Mouse (Mus musculus): Measurements from ENCODE around the gene Slc5a1.

The Slc5a1 gene

DNA sequence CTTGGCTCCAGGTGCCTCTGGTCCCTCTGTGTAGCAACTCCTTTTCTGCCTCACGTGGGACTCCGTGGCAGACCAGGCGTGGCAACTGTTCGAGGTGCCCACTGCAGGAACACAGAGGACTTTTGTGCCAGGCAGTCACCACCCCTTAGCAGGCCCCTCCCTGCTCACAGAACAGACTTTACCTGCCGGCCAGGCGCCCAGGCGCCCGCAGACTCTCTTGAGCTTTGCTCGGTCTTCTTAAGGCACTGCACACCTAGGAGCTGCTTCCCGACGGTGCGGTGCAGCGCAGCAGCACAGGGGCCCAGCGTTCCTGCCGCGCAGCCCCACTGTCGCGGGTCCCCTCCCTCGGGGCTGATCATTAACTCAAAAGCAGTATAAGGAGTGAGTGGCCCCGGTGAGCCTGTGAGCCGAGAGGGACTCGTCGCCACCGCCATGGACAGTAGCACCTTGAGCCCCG is at the start of gene Slc5a1:
Slc5a1 (plus strand) TSS at position 195 of the 457 bp plus-strand sequence.
- DNase-seq (ENCODE audit: low read depth, low spot score), result no peak

DNA sequence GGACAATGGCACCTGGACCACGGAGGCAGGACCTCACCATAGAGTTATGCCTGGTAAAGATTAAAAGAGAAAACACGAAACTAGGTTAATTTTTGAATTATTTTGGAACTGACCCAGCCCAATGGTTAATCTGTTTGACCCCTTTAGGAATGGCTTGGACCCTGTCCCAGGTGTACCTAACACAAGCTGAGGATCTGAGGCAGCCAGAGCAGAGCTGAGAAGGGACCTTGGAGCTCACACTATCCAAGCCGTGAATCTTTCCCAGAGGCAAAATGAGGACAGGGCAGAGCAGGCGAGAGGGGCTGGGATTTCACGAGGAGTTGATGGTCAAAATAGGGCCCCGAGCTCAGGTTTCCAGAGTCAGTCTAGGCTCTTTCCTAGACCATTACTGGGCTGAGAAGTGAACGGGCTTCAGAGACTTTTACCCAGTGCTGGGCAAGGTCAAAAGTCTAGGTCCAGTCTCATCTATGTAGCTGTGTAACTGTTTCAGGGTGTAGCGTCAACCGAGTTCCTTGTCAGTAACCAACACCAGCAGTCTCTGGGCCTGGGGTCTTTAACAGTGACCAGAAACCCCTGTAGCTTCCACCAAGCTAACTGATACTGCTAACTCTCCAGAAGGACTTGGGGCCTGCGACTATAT is 47.8 kb upstream of the Slc5a1 start:
- no peak for DNase-seq (ENCODE audit: low read depth, low spot score)

DNA sequence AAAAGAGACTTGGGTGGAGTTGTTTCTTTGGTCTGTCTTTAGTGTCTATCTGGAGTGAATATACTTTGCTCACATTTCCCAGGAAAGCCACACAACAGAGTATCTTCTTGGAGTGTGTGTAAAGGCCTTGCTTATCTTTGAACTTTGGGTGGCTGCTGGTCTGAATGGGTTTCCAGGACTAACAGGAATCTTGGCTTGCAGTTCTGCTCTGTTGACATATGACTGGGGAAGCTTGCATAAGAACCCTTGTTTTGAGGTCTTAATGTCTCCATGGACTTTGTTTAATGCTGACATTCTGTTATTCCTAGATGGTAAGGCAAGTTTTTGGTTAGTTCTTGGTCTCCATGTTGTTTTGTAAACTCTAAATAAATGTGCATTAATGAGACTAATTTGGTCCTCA is 33.9 kb upstream of the Slc5a1 start:
- DNase-seq (ENCODE audit: low read depth, low spot score), result no peak

DNA sequence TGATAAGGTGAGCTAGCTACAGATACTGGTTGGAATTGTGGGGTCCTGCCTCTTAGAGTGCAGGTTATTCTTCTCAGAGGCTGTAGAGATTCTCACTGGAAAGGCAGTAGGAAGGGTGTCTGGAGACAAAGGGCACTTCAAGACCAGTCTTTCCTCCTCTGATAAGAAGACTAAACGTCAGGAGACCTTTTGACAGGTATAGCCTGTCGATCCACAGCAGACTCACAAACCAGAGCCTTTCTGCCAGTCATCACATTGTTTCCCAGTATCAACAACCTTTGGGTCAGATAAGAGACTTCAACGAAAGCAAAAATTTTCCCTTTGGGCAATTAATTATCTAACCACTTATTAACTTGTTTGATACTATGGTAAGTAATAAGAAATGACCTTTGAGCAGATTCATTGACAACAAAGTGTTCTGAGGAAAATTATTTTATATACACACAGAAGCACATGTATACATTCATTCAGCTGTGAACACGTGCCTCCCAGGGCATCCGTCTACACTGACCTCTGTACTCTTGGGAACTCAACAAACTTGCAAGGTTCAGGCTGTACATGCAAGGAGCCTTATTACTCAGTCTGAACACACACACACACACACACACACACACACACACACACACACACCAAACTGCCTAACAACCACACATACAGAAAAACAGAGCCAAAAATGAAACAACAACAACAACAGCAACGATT is 27.4 kb upstream of the Slc5a1 start:
- DNase-seq (ENCODE audit: low read depth, low spot score), result no peak

GRCm38 (mm10) chr5:33082896-33083295 is 21.1 kb upstream of the Slc5a1 start:
- DNase-seq (ENCODE audit: low read depth, low spot score), result no peak

DNA sequence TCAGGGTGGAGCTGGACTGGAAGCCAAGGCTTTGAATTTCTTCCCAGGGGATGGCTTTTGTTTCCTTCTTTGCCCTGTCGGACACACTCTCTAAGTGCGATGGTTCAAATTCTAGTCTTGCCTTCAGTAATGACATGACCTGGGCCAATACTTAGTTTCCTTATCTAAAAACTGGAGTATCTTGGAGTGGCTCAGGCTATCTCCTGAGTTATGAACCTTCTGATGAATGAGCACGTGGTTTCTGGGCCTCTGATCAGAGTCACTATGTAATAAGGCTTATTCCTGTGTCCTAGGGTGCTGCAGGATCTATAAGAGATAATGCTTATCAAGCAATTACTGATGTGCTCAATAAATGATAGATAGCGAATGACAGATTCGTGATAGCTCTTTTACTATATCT is 19.4 kb upstream of the Slc5a1 start:
- DNase-seq (ENCODE audit: low read depth, low spot score), result no peak

- no peak for DNase-seq (ENCODE audit: low read depth, low spot score)
These were observed 12.7 kb upstream of the Slc5a1 start for GRCm38 (mm10) chr5:33091342-33091741.

DNA sequence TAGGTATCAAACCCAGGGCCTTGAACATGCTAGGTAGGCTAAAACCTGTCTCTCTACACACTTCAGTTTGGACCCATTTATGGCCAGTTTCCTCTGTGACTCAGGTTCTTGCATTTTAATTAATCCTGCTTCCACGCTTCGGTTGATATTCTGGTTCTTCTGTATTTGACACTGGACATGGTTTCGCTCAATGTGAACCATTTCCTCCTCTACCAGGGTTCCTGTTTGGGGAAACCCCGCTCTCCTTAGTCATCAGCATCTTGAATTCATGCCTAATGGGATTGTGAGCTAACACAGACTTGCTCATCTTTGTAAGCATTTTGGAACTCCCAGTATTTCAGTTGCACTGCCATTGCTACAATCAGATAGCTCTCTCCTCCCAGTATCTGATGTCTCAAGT is 8.7 kb upstream of the Slc5a1 start:
- no peak for DNase-seq (ENCODE audit: low read depth, low spot score)

- DNase-seq (ENCODE audit: low read depth, low spot score), result no peak
These were observed 1.5 kb upstream of the Slc5a1 start for GRCm38 (mm10) chr5:33102369-33103055.

GRCm38 (mm10) chr5:33104876-33105275 is 857 bp downstream of the Slc5a1 start:
- DNase-seq (ENCODE audit: low read depth, low spot score), result no peak

- DNase-seq (ENCODE audit: low read depth, low spot score), result no peak
These were observed 1.6 kb downstream of the Slc5a1 start for GRCm38 (mm10) chr5:33105660-33106059.

DNA sequence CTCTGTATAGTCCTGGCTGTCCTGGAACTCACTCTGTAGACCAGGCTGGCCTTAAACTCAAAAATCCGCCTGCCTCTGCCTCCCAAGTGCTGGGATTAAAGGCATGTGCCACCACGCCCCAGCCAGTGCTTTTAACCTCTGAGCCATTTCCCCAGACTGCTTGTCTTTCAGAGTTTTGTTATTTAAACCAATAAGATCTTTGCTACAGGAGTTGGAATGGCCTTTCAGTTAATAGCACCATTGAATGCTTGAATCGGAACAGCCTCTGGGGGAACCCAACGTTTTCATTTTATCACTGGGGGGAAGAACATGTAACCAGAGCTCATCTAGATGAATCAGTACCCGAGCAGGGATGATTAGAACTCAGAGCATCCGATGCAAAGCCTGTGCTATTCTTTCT is 3.0 kb downstream of the Slc5a1 start:
- DNase-seq (ENCODE audit: low read depth, low spot score), result no peak

- DNase-seq (ENCODE audit: low read depth, low spot score), result no peak
These were observed 3.9 kb downstream of the Slc5a1 start for GRCm38 (mm10) chr5:33107778-33108405.

DNA sequence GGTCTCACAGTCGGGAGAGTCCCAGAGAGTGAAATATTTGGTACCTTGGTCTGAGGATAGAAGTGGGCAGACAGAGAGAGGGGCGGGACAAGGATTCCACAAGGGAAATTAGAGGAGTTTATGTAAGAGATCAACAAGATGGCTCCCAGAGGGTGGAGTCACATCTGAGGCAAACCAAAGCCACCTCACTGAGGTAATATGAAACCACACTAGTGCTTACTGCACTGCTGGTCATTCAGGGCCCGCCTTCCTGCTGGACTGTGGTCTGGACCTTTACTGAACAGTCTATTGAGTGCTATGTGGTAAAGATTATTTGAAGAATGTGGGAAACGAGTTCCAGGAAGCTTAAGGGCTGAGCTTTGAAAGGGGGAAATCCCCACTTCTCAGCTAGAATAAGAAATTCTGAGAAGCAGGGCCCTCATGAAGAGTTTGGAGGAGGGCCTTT is 17.9 kb downstream of the Slc5a1 start:
- DNase-seq (ENCODE audit: low read depth, low spot score), result no peak

- no peak for DNase-seq (ENCODE audit: low read depth, low spot score)
These were observed 19.6 kb downstream of the Slc5a1 start for GRCm38 (mm10) chr5:33123658-33124057.

DNA sequence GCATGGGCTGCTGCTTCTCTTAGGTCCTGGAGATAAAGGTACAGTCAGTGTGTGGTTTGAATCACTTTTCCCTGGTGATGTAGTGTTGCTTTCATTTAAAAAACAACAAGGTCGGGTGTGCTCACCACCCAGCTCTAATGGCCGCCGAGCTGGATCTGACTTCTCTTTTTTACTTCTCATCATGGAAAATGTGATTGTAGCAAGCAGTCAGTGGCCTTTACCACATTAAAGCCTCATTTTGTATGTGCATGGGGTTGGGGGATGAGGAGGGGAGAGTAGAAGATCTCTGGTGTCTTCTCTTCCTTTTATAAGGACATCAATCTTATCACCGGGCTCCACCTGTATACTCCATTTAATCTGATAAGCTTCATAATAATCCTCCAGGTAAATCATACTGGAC is 21.3 kb downstream of the Slc5a1 start:
- DNase-seq (ENCODE audit: low read depth, low spot score), result no peak

DNA sequence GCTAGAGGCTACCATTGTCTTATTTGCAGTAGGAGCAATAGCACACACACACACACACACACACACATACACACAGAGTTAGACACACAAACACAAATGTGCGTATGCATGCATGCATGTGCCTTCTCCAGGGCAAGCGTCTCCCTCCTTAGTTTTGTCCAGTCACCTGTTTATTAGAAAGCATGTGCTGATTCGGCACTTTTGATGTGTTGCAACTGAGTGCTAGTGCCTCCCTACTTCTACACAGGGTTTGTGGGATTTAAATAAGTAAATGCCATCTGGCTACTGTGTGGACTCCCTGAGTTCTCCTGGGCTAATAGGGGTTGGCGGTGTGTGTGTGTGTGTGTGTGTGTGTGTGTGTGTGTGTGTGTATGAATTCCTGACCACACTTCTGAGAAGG is 30.1 kb downstream of the Slc5a1 start:
- DNase-seq (ENCODE audit: low read depth, low spot score), result no peak

DNA sequence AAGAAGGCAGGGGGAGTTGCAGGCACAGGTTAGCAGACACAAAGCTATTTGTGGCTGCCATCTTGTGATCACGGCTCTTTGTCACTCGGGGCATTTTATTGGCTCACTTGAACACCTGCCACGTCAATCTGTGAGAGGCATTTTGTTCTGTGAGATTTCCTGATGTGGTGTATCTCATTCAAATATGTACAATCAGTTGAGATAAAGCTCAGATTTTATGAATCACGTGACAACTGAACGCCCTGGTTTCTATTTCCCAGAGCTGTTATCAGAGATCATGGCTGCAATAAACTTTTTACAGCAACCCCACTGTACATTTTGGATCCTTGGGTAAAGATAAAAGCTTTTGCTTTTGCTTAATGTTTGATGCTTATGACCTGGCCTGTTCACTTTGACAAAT is 31.6 kb downstream of the Slc5a1 start:
- DNase-seq (ENCODE audit: low read depth, low spot score), result no peak

DNA sequence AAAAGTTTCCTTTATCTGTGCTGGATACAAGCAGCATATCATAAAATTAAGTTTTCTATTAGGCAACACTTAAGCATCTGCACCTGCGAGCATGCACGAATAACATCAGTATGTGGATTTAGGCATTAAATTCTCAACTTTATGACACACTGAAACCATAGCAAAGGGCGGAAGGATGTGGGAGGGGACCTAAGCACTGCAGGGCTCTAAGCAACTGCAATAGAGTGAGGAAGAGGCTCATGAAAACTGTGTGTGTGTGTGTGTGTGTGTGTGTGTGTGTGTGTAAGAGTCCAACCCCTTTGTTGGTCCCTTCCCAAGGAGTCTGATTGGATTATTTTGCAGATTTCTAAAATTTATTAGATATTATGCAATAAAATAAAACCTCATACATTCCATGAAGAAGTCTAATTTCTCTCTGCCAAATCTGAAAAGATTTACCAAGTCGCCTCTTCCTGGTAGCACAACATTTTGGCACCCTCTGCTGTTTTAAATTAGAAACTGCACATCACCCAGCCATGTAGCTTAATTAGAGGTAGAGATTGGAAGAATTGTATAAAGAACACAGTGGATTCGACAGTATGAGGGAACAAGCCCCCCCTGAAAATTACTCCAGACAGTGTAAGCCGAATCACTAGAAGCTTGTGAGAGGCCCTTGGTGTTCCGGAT is 38.9 kb downstream of the Slc5a1 start:
- DNase-seq (ENCODE audit: low read depth, low spot score), result peak; percentile 81

DNA sequence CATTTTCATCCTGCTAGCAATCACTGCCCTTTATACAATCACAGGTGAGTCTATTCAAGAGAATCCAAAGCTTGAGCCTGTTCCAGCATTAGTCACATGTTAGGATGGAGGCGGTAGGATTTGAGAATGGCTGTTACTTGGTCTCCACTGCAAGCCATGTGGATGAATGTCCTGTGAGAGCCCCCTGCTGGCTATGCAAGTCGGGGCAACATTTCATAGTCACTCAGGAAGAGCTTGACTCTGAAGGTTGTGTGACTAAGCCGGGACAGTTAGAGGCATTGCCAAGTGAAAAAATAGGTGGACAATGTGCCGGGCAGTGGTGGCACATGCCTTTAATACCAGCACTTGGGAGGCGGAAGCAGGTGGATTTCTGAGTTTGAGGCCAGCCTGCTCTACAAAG is 40.0 kb downstream of the Slc5a1 start:
- DNase-seq (ENCODE audit: low read depth, low spot score), result peak; percentile 53

DNA sequence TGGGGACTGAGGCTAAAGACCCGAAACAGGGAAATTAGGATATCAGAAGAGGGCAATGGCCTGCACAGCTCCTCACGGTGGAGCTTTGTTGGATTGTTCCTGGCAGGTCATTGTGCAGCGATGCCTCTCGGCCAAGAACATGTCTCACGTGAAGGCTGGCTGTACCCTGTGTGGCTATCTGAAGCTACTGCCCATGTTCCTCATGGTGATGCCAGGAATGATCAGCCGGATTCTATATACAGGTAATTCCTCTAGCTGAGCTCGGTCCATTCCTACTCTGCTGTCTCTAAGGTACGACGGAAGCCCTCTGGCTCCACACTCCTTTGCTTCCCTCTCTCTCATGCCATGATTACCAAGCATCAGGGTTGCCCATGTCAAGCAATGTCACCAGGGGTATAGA is 42.8 kb downstream of the Slc5a1 start:
- DNase-seq (ENCODE audit: low read depth, low spot score), result no peak

DNA sequence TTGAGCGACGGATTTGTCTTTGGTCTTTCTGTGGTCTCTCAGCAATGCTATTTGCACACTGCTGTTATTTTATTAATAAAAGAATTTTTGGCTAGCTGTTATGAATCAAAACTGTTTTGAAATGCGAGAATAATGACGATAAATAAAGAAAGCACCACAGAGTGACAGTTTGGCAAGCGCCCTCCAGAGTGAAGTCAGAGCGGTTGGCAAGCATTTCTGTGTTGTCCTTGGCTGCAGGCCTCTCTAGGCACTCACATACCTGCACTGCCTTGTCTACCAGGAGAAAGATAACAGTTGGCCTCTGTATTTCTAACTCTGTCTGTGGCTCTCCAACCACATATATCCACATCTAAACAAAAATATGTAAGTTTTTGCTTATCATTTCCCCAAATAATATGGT is 43.7 kb downstream of the Slc5a1 start:
- peak; percentile 6 for DNase-seq (ENCODE audit: low read depth, low spot score)

Data from brain, adult 2 months (tissue).